Mouse (Mus musculus) limb, embryonic 12.5 days (tissue): ENCODE data around the gene Abi2. TPM values are rescaled to one million over a fixed set of nuclear protein-coding genes. Genes with fewer than 3 reads are reported as not detected.
"Not testable (repeated sequence)": the region's sequence is repeated elsewhere in the genome, so short reads cannot be mapped to it uniquely, and the experiment has no call there.

Experiments used
- ATAC-seq: fragments of 200-750 bp; cut with Nextera tagmentation; 2 replicates; pipeline ENCODE4 v1.8.0; 2017; ENCODE audit warnings: low read depth, moderate TSS enrichment; ENCODE audit not compliant: insufficient number of reproducible peaks, insufficient read depth, low FRiP score, low TSS enrichment
- H3K27ac ChIP-seq: fragments of 300-500 bp; sonication (generic); 2 replicates; pipeline ENCODE4 v1.5.1; 2016; ENCODE audit warnings: mild to moderate bottlenecking, moderate library complexity
- H3K27me3 ChIP-seq: fragments of 300-500 bp; sonication (generic); 2 replicates; pipeline ENCODE4 v1.6.1; 2016; ENCODE audit warnings: mild to moderate bottlenecking, moderate library complexity
- H3K36me3 ChIP-seq: fragments of 300-500 bp; sonication (generic); 2 replicates; pipeline ENCODE4 v1.6.1; 2016; ENCODE audit warnings: mild to moderate bottlenecking, moderate library complexity
- H3K4me1 ChIP-seq: fragments of 300-500 bp; sonication (generic); replicated peaks from 2 replicates; pipeline ENCODE4 v1.6.1; 2016
- H3K4me2 ChIP-seq: fragments of 300-500 bp; sonication (generic); 2 replicates; pipeline ENCODE4 v1.6.1; 2016; ENCODE audit warnings: mild to moderate bottlenecking, moderate library complexity
- H3K4me3 ChIP-seq: fragments of 300-500 bp; sonication (generic); replicated peaks from 2 replicates; pipeline ENCODE4 v1.5.1; 2016; ENCODE audit warnings: mild to moderate bottlenecking
- H3K9ac ChIP-seq: fragments of 300-500 bp; sonication (generic); replicated peaks from 2 replicates; pipeline ENCODE4 v1.6.1; 2016; ENCODE audit warnings: mild to moderate bottlenecking, moderate library complexity
- H3K9me3 ChIP-seq: fragments of 300-500 bp; sonication (generic); 2 replicates; pipeline ENCODE4 v1.6.1; 2016; ENCODE audit warnings: mild to moderate bottlenecking, moderate library complexity
- WGBS: fragments of 180-500 bp; shearing (Covaris S2); methylation state at CpG from one replicate; pipeline ENCODE4 v1.1.7; 2016; 5-methylcytosine and 5-hydroxymethylcytosine counted together
- polyA plus RNA-seq: library from polyadenylated mRNA; unstranded; fragments of >200 nt; fragmentation: Nextera tagmentation; extraction: Ambion mirVana; gene quantifications from 2 replicates; pipeline ENCODE4 v1.2.1, GENCODE M21; 2016

Gene Abi2
- polyA plus RNA-seq, 1 experiment from 2014 or later, result 30.8 TPM

- Histone ChIP-seq H3K4me2 (no peak overlapping the region), H3K36me3 (peaks cover 5% of the 10 kb centered on the region; the same call in 1 of the 2 replicates), H3K27me3 (no peaks in the 10 kb centered on the region), H3K27ac (no peak overlapping the region), H3K9me3 (no peaks in the 10 kb centered on the region), H3K4me3 (no peak overlapping the region), H3K9ac (no peak overlapping the region), H3K4me1 (no peaks in the 10 kb centered on the region)
- 97% methylated on average over 5 of the region's 5 CpGs for WGBS
- ATAC-seq, result no peak
Measured at GRCm38 (mm10) chr1:60431531-60431930, 22.1 kb downstream of the Abi2 start.

- no peak overlapping the region for H3K4me3 ChIP-seq
- no peak for ATAC-seq
- WGBS, result 11% methylated on average over 1 of the region's 1 CpGs
Measured at GRCm38 (mm10) chr1:60432497-60432896, 23.1 kb downstream of the Abi2 start.

GRCm38 (mm10) chr1:60441438-60441837, 32.0 kb downstream of the Abi2 start:
- peaks cover 16% of the 10 kb centered on the region for H3K36me3 ChIP-seq

More at GRCm38 (mm10) chr1:60432497-60432896, 23.1 kb downstream of the Abi2 start:
- Histone ChIP-seq H3K36me3 (peaks cover 7% of the 10 kb centered on the region; the same call in 1 of the 2 replicates), H3K4me2 (no peak overlapping the region), H3K27ac (no peak overlapping the region), H3K9ac (no peak overlapping the region), H3K4me1 (no peaks in the 10 kb centered on the region), H3K9me3 (no peaks in the 10 kb centered on the region), H3K27me3 (no peaks in the 10 kb centered on the region)

GRCm38 (mm10) chr1:60447067-60447466, 37.6 kb downstream of the Abi2 start:
- WGBS, result 89% methylated on average over 12 of the region's 12 CpGs
- H3K4me2 ChIP-seq, result no peak overlapping the region
- ATAC-seq, result no peak
- H3K36me3 ChIP-seq, result peaks cover 39% of the 10 kb centered on the region
- no peak overlapping the region for H3K27ac ChIP-seq
- no peaks in the 10 kb centered on the region for H3K27me3 ChIP-seq
- H3K4me1 ChIP-seq, result no peaks in the 10 kb centered on the region
- no peak overlapping the region for H3K9ac ChIP-seq
- H3K9me3 ChIP-seq, result no peaks in the 10 kb centered on the region
- H3K4me3 ChIP-seq, result no peak overlapping the region

More at GRCm38 (mm10) chr1:60441438-60441837, 32.0 kb downstream of the Abi2 start:
- not testable (repeated sequence) for ATAC-seq, H3K9me3 ChIP-seq, H3K4me2 ChIP-seq, H3K4me3 ChIP-seq, H3K4me1 ChIP-seq, H3K27me3 ChIP-seq, H3K9ac ChIP-seq, H3K27ac ChIP-seq
- 77% methylated on average over 5 of the region's 5 CpGs for WGBS

GRCm38 (mm10) chr1:60449896-60450295, 40.5 kb downstream of the Abi2 start:
- peaks cover 45% of the 10 kb centered on the region for H3K36me3 ChIP-seq
- no peaks in the 10 kb centered on the region for H3K27me3 ChIP-seq
- no peaks in the 10 kb centered on the region for H3K9me3 ChIP-seq
- H3K27ac ChIP-seq, result no peak overlapping the region
- no peak overlapping the region for H3K9ac ChIP-seq
- no peak for ATAC-seq
- no peak overlapping the region for H3K4me2 ChIP-seq
- WGBS, result 65% methylated on average over 1 of the region's 1 CpGs
- no peaks in the 10 kb centered on the region for H3K4me1 ChIP-seq
- no peak overlapping the region for H3K4me3 ChIP-seq

GRCm38 (mm10) chr1:60460623-60461022, 51.2 kb downstream of the Abi2 start:
- no peaks in the 10 kb centered on the region for H3K27me3 ChIP-seq
- no peaks in the 10 kb centered on the region for H3K4me1 ChIP-seq
- no peak for ATAC-seq
- WGBS, result 95% methylated on average over 1 of the region's 1 CpGs
- H3K36me3 ChIP-seq, result peaks cover 31% of the 10 kb centered on the region
- H3K9ac ChIP-seq, result no peak overlapping the region
- H3K4me3 ChIP-seq, result no peak overlapping the region
- H3K4me2 ChIP-seq, result no peak overlapping the region
- no peaks in the 10 kb centered on the region for H3K9me3 ChIP-seq
- H3K27ac ChIP-seq, result no peak overlapping the region

- H3K9me3 ChIP-seq, result no peaks in the 10 kb centered on the region
- no peak overlapping the region for H3K9ac ChIP-seq
- ATAC-seq, result no peak
- H3K4me1 ChIP-seq, result no peaks in the 10 kb centered on the region
- no peak overlapping the region for H3K27ac ChIP-seq
- no peak overlapping the region for H3K4me2 ChIP-seq
- no peak overlapping the region for H3K4me3 ChIP-seq
- 47% methylated on average over 2 of the region's 2 CpGs for WGBS
- peaks cover 40% of the 10 kb centered on the region for H3K36me3 ChIP-seq
- no peaks in the 10 kb centered on the region for H3K27me3 ChIP-seq
Measured at GRCm38 (mm10) chr1:60469491-60469890, 60.1 kb downstream of the Abi2 start.

- no peak for ATAC-seq
- peaks cover 33% of the 10 kb centered on the region for H3K36me3 ChIP-seq
- H3K27me3 ChIP-seq, result no peaks in the 10 kb centered on the region
- no peak overlapping the region for H3K4me2 ChIP-seq
- WGBS, result 93% methylated on average over 7 of the region's 7 CpGs
- no peaks in the 10 kb centered on the region for H3K4me1 ChIP-seq
- H3K9me3 ChIP-seq, result no peaks in the 10 kb centered on the region
- no peak overlapping the region for H3K9ac ChIP-seq
- no peak overlapping the region for H3K4me3 ChIP-seq
- H3K27ac ChIP-seq, result no peak overlapping the region
Measured at GRCm38 (mm10) chr1:60470541-60470940, 61.1 kb downstream of the Abi2 start.

GRCm38 (mm10) chr1:60481561-60481960, 72.1 kb downstream of the Abi2 start:
- H3K4me3 ChIP-seq, result no peak overlapping the region
- peaks cover 30% of the 10 kb centered on the region for H3K36me3 ChIP-seq
- ATAC-seq, result no peak
- 71% methylated on average over 1 of the region's 1 CpGs for WGBS
- H3K4me1 ChIP-seq, result no peaks in the 10 kb centered on the region
- no peaks in the 10 kb centered on the region for H3K9me3 ChIP-seq
- no peak overlapping the region for H3K9ac ChIP-seq
- no peaks in the 10 kb centered on the region for H3K27me3 ChIP-seq
- H3K4me2 ChIP-seq, result no peak overlapping the region
- no peak overlapping the region for H3K27ac ChIP-seq

GRCm38 (mm10) chr1:60482881-60483280, 73.5 kb downstream of the Abi2 start:
- Histone ChIP-seq H3K27ac (no peak overlapping the region), H3K9ac (no peak overlapping the region), H3K4me3 (no peak overlapping the region), H3K4me1 (no peaks in the 10 kb centered on the region), H3K27me3 (no peaks in the 10 kb centered on the region), H3K36me3 (peaks cover 25% of the 10 kb centered on the region), H3K4me2 (no peak overlapping the region), H3K9me3 (no peaks in the 10 kb centered on the region)
- ATAC-seq, result no peak
- WGBS, result 93% methylated on average over 1 of the region's 1 CpGs

- Histone ChIP-seq H3K4me1 (0 out of 2 replicates have a peak, but pooled peaks cover 3% of the 10 kb centered on the region), H3K27ac (no peak overlapping the region), H3K4me2 (no peak overlapping the region), H3K9ac (no peak overlapping the region), H3K9me3 (no peaks in the 10 kb centered on the region), H3K27me3 (no peaks in the 10 kb centered on the region), H3K36me3 (peaks cover 35% of the 10 kb centered on the region), H3K4me3 (no peak overlapping the region)
- no peak for ATAC-seq
- WGBS, result 86% methylated on average over 3 of the region's 3 CpGs
Measured at GRCm38 (mm10) chr1:60485649-60486048, 76.2 kb downstream of the Abi2 start.

GRCm38 (mm10) chr1:60488635-60489034, 79.2 kb downstream of the Abi2 start:
- Histone ChIP-seq H3K4me2 (no peak overlapping the region), H3K36me3 (peaks cover 52% of the 10 kb centered on the region; the same call in 1 of the 2 replicates), H3K27ac (no peak overlapping the region), H3K9me3 (no peaks in the 10 kb centered on the region), H3K27me3 (no peaks in the 10 kb centered on the region), H3K4me1 (0 out of 2 replicates have a peak, but pooled peaks cover 3% of the 10 kb centered on the region), H3K9ac (no peak overlapping the region), H3K4me3 (no peak overlapping the region)
- 91% methylated on average over 8 of the region's 8 CpGs for WGBS
- ATAC-seq, result no peak
